Mouse (Mus musculus) heart, embryonic 16.5 days (tissue): ENCODE measurements around the gene Vmac. TPM values are rescaled to one million over a fixed set of nuclear protein-coding genes. Genes with fewer than 3 reads are reported as not detected.

Experiments
- ATAC-seq: fragments of 200-750 bp; cut with Nextera tagmentation; replicated peaks from 2 replicates; pipeline ENCODE4 v1.8.0; 2017; ENCODE audit warnings: moderate number of reproducible peaks; ENCODE audit not compliant: insufficient read depth, low FRiP score; ENCODE audit errors: extremely low read depth
- H3K27ac ChIP-seq: fragments of 300-500 bp; sonication (generic); 2 replicates; pipeline ENCODE4 v1.5.1; 2014; ENCODE audit warnings: mild to moderate bottlenecking, low read length, control low read depth, moderate library complexity
- H3K27me3 ChIP-seq: fragments of 300-500 bp; sonication (generic); 2 replicates; pipeline ENCODE4 v1.6.1; 2014; ENCODE audit warnings: low read length, mixed read lengths; ENCODE audit not compliant: control insufficient read depth, insufficient read depth
- H3K36me3 ChIP-seq: fragments of 300-500 bp; sonication (generic); 2 replicates; pipeline ENCODE4 v1.6.1; 2014; ENCODE audit not compliant: control insufficient read depth, insufficient read depth
- H3K4me1 ChIP-seq: fragments of 300-500 bp; sonication (generic); 2 replicates; pipeline ENCODE4 v1.6.1; 2014; ENCODE audit warnings: low read length, mixed read lengths; ENCODE audit not compliant: control insufficient read depth, insufficient read depth
- H3K4me2 ChIP-seq: fragments of 300-500 bp; sonication (generic); 2 replicates; pipeline ENCODE4 v1.6.1; 2014; ENCODE audit warnings: low read depth, mild to moderate bottlenecking, control low read depth, low read length
- H3K4me3 ChIP-seq: fragments of 300-500 bp; sonication (generic); 2 replicates; pipeline ENCODE4 v1.5.1; 2014; ENCODE audit warnings: mild to moderate bottlenecking, control low read depth, low read length
- H3K9ac ChIP-seq: fragments of 300-500 bp; sonication (generic); 2 replicates; pipeline ENCODE4 v1.6.1; 2014; ENCODE audit warnings: low read length, control low read depth
- H3K9me3 ChIP-seq: fragments of 300-500 bp; sonication (generic); replicated peaks from 2 replicates; pipeline ENCODE4 v1.6.1; 2016; ENCODE audit warnings: low read length; ENCODE audit not compliant: control insufficient read depth
- WGBS: fragments of 180-500 bp; shearing (Covaris S2); extraction: QIAGEN DNeasy Blood & Tissue Kit; methylation state at CpG from one replicate; pipeline ENCODE4 v1.1.7; 2014; 5-methylcytosine and 5-hydroxymethylcytosine counted together
- polyA plus RNA-seq: library from polyadenylated mRNA; unstranded; fragments of >200 nt; fragmentation: Nextera tagmentation; extraction: Ambion mirVana; gene quantifications from 2 replicates; pipeline ENCODE4 v1.2.1, GENCODE M21; 2015

Vmac gene
- 12.8 and 14.6 TPM in 2 replicates for polyA plus RNA-seq

DNA sequence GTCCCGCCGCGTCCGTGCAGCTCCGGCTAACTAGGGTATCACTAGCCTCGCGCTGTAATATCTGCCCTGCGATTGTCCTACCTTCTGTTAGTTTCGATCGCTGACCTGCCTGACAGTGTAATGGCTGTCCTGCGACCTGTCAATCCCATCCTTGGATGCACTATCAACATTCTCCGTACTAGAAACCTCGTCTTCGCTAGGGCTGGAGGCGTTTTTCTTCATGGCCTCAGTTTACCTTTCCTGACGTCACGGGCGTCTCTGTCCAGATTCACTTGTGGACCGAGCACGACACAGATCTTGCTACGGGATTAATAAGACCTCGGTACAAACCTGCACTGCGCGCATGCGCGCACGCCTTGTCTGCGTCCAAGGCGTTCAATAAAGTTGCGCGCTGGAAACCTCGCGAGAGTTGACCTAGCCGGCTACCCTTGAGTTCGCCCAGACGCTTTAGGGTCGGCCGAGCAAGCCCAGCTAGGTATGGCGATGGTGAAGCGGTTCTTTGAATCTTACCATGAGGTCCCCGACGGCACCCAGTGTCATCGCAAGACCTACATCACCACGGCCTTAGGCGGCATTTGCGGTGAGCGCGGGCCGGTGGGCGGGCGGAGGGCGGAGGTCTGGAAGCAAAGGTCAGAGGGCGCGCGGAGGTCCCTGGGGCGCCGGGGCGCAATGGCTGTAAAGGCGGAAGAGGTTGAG is at the start of gene Vmac, which contains the start of gene Ndufa11:
Gene Vmac, minus strand, starts transcription at position 660 of the 696 bp plus-strand sequence.
Gene Ndufa11, plus strand, starts transcription at position 405 of the 696 bp plus-strand sequence.
- peaks cover 22% of the 10 kb centered on the region for H3K4me1 ChIP-seq
- H3K4me2 ChIP-seq: peak within 1 kb of the TSS; percentile 79
- H3K4me3 ChIP-seq: peak within 1 kb of the TSS; percentile 87
- ATAC-seq: peak; percentile 73
- H3K36me3 ChIP-seq: peaks cover 14% of the 10 kb centered on the region
- no peaks in the 10 kb centered on the region for H3K27me3 ChIP-seq
- WGBS: under 1% methylated on average over 59 of the region's 59 CpGs
- H3K9ac ChIP-seq: peak within 1 kb of the TSS; percentile 96
- no peaks in the 10 kb centered on the region for H3K9me3 ChIP-seq
- H3K27ac ChIP-seq: peak within 1 kb of the TSS; percentile 85

DNA sequence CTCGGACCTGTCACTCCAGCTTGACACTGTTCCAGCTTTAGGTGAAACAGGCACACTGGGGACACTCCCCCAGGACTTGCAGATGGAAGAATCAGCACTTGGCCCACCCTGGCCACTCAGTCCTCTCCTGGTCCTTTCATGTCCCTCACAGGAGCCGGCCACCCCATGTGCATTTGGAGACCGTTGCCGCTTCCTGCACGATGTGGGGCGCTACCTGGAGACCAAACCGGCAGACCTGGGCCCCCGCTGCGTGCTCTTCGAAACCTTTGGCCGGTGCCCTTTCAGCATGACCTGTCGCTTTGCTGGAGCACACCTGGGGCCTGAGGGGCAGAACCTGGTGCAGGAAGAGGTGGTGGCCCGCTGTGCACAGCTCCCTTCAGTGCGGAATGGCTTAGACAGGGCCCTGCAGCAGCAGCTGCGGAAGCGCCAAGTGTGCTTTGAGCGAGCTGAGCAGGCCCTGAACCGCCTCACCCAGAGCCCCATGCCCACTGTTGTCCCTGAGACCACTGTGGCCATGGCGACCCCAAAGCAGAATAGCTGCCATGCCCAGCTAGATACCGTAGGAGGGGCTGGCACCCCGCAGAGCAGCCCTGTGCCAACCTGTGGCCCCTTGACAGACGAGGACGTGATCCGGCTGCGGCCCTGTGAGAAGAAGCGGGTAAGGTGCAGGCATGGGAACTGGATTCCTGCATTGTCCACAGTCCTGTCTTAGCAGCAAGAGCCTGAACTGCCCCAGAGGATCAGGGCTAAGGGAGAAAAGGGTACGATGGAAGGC is 49.0 kb upstream of the Vmac start:
- H3K27me3 ChIP-seq: no peaks in the 10 kb centered on the region
- ATAC-seq: no peak
- H3K4me3 ChIP-seq: no peak overlapping the region
- H3K9me3 ChIP-seq: no peaks in the 10 kb centered on the region
- H3K36me3 ChIP-seq: peaks cover 30% of the 10 kb centered on the region
- H3K9ac ChIP-seq: no peak overlapping the region
- WGBS: 95% methylated on average over 27 of the region's 27 CpGs
- H3K27ac ChIP-seq: no peak overlapping the region
- H3K4me1 ChIP-seq: peaks cover 18% of the 10 kb centered on the region
- H3K4me2 ChIP-seq: no peak overlapping the region

DNA sequence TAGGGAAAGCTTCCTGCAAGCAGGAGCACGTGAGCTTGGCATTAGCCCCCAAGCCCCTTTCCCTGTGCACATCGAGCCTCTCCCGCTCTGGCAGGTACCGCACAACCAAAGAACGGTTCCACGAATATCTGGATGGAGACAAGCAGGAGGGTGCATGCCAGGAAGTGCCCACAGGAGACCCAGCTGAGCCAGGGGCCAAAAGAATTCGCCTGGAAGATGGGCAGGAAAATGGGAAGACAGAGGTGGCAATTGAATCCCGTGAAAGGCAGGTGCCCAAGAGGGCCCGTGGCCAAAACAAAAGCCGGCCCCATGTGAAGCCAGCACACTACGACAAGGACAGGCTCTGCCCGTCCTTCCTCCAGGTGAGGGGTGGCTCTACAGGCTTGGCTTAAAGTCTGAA is 47.6 kb upstream of the Vmac start:
- 47% methylated on average over 12 of the region's 12 CpGs for WGBS
- Histone ChIP-seq H3K4me2 (peak overlapping the region; percentile 80), H3K9me3 (no peaks in the 10 kb centered on the region), H3K4me3 (peak overlapping the region; percentile 91), H3K36me3 (peaks cover 27% of the 10 kb centered on the region), H3K27ac (peak overlapping the region; percentile 99), H3K9ac (peak overlapping the region; percentile 95), H3K4me1 (peaks cover 24% of the 10 kb centered on the region), H3K27me3 (no peaks in the 10 kb centered on the region)
- ATAC-seq: no peak

DNA sequence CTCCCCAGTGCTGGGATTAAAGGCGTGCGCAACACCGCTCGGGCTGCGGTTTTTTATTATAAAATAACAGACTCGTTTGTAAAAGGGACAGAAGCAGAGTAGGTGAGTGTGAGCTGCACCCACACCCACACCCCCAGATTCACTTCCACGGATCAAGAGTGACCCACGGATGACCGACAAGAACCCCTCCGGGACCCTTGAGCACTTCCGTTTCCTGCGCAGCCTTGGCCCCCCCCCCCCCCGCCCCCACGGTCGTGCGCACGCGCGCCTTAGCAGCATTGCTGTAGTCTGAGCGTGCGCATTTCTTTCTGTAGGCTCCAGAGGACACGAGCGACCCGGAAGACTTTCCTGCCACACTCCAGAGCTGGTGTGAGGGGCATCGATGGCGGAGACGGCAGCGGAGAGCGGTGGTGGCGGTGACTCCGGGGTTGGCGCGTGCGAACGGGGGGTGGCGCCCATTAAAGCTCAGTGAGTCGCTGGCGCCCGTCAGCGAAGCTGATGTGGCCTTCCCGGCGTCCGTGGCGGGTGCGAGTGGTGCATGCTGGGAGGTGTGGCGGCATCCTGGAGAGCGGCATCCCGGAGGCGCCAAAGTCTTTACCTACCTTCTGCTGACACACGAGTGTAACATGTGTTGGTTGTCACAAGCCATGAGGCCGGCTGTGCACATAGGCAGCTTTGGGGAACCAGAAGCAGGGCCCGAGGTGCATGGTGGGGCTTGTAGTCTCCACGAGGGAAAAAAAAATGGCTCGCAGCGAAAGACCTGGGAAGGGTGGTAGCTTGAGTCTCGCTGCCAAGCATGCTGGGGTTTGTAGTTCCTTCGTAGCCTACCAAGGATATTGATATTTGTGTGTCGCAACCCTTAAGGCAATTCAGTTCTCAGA is 46.9 kb upstream of the Vmac start, which contains the start of gene Dus3l:
Gene Dus3l, plus strand, starts transcription at position 284 of the 881 bp plus-strand sequence.
- WGBS: under 1% methylated on average over 57 of the region's 58 CpGs
- peak within 1 kb of the TSS; percentile 95 for H3K9ac ChIP-seq
- H3K36me3 ChIP-seq: peaks cover 27% of the 10 kb centered on the region
- H3K9me3 ChIP-seq: no peaks in the 10 kb centered on the region
- H3K4me1 ChIP-seq: peaks cover 24% of the 10 kb centered on the region
- ATAC-seq: peak; percentile 80
- peak within 1 kb of the TSS; percentile 91 for H3K4me3 ChIP-seq
- H3K27ac ChIP-seq: peak within 1 kb of the TSS; percentile 99
- H3K4me2 ChIP-seq: peak within 1 kb of the TSS; percentile 80
- H3K27me3 ChIP-seq: no peaks in the 10 kb centered on the region

DNA sequence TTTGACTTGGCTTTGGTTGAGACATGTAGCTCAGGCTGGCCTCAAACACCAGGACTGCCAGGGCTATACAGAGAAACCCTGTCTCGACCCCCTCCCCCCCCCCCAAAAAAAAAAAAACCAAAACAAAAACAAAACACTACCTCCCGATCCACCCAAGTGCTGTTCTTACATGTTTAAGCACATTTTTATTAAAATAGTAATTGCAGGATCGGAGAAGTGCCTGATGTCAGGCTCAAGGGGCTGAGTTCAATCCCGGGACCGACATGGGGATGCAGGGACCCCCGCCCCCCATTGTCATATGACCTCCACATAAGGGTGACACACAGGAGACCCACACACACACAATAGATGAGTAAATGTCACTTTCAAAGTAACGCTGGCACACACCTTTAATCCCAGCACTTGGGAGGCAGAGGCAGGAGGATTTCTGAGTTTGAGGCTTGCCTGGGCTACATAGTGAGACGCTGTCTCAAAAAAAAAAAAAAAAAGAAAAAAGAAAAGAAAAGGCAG is 46.0 kb upstream of the Vmac start:
- H3K9ac ChIP-seq: peak overlapping the region; percentile 75
- peak overlapping the region; percentile 99 for H3K27ac ChIP-seq
- H3K27me3 ChIP-seq: no peaks in the 10 kb centered on the region
- 0 out of 2 replicates have a peak, but pooled peaks cover 2% of the 10 kb centered on the region for H3K9me3 ChIP-seq
- H3K4me2 ChIP-seq: peak overlapping the region; percentile 80
- peak overlapping the region; percentile 91 for H3K4me3 ChIP-seq
- H3K4me1 ChIP-seq: peaks cover 24% of the 10 kb centered on the region
- H3K36me3 ChIP-seq: peaks cover 21% of the 10 kb centered on the region
- WGBS: 68% methylated on average over 8 of the region's 8 CpGs
- no peak for ATAC-seq

GRCm38 (mm10) chr17:56762769-56763731 is 45.2 kb upstream of the Vmac start:
- peaks cover 13% of the 10 kb centered on the region for H3K36me3 ChIP-seq
- 39% methylated on average over 27 of the region's 27 CpGs for WGBS
- peak overlapping the region; percentile 78 for H3K4me2 ChIP-seq
- H3K9ac ChIP-seq: peak overlapping the region; percentile 72
- H3K4me3 ChIP-seq: no peak overlapping the region
- peak overlapping the region; percentile 89 for H3K27ac ChIP-seq
- H3K9me3 ChIP-seq: 0 out of 2 replicates have a peak, but pooled peaks cover 5% of the 10 kb centered on the region
- no peak for ATAC-seq
- no peaks in the 10 kb centered on the region; the same call in 1 of the 2 replicates for H3K27me3 ChIP-seq
- peaks cover 25% of the 10 kb centered on the region for H3K4me1 ChIP-seq

DNA sequence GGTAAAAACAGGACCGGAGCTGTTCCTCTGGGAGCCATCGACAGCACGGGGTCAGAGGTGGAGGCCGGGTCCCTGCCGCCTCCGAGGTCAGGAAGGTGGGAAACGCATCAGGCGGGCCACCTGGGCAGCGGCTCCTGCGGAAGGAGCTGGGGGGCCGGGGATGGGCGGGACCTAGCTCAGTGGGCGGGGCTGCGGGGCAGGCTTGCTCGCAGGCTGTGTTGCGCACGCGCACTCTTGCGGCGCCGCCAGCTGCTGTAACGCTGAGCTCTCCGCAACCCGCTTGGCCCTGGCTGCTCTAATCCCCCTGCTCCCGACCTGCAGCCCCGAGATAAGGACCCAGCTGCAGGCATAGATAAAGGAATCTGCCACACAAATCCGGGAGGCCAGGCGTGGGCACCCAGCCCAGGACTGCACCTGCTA is 44.2 kb upstream of the Vmac start:
- Histone ChIP-seq H3K9ac (peak overlapping the region; percentile 72), H3K36me3 (peaks cover 4% of the 10 kb centered on the region), H3K4me3 (peak overlapping the region; percentile 55), H3K27me3 (peaks cover under 1% of the 10 kb centered on the region), H3K4me2 (peak overlapping the region; percentile 78), H3K4me1 (peaks cover 31% of the 10 kb centered on the region), H3K9me3 (0 out of 2 replicates have a peak, but pooled peaks cover 5% of the 10 kb centered on the region), H3K27ac (peak overlapping the region; percentile 89)
- ATAC-seq: peak; percentile 37
- WGBS: under 1% methylated on average over 27 of the region's 28 CpGs
